ENCODE assay signal across 8 mouse cellular contexts in the genomic region with DNA sequence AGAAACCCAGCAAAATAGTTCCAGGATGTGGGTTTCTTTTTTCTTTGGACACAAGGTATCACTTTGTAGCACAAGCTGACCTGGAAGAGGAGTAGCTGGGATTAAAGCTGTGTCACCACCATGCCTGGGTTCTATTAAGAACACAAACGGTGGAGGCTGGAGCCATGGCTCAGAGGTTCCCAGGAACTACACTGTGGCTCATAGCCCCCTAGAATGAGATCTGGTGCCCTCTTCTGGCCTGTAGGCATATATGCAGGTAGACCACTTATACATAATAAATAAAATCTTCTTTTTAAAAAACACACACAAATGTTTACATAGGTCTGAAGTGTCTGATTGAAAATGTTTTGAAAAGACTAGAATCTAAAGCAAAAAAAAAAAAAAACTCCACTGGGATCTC. TPM values are rescaled to one million over a fixed set of nuclear protein-coding genes. Genes with fewer than 3 reads are reported as not detected.
DNase-seq lines count a peak whose midpoint lies in the region; ATAC-seq and TF ChIP-seq lines count a peak whose summit lies in the region.
"Had no signal": no experiment of that assay in that cellular context is flagged by ENCODE, and none has a peak within 500 bp of the region (broad histone marks: within the 10 kb centered on the region; RNA-seq: fewer than 3 reads in every experiment).

No protein-coding gene starts in this region.

- H3K27me3 ChIP-seq in liver, embryonic 11.5 days (replicated peaks; ENCODE audit: control insufficient read depth, insufficient read depth, low read length): no peaks in the 10 kb centered on the region
- no peaks in the 10 kb centered on the region for H3K27me3 ChIP-seq in lung, embryonic 14.5 days (ENCODE audit: insufficient read depth, low read length)
- H3K27me3 ChIP-seq: heart, embryonic 15.5 days had no signal

- ATAC-seq in liver, embryonic 11.5 days (replicated peaks; ENCODE audit: low FRiP score): peak; percentile 44; the same call in 1 of the 2 replicates
- peak; percentile 61; the same call in 1 of the 2 replicates for ATAC-seq in lung, embryonic 14.5 days (ENCODE audit: insufficient read depth)

- H3K27ac ChIP-seq in liver, embryonic 11.5 days (ENCODE audit: low read depth, low read length): no peak overlapping the region
- H3K27ac ChIP-seq in lung, embryonic 14.5 days (ENCODE audit: low read depth): no peak overlapping the region
- H3K27ac ChIP-seq: heart, embryonic 15.5 days had no signal

- H3K9ac ChIP-seq in liver, embryonic 11.5 days (ENCODE audit: low read depth, low read length): no peak overlapping the region
- no peak overlapping the region for H3K9ac ChIP-seq in lung, embryonic 14.5 days
- H3K9ac ChIP-seq: heart, embryonic 15.5 days had no signal

- peak; percentile 77 for TF ChIP-seq CTCF in lung, embryonic 14.5 days (IDR thresholded peaks at IDR 0.05; ENCODE audit: low read depth)

- peaks cover 3% of the 10 kb centered on the region; the same call in 1 of the 2 replicates for H3K36me3 ChIP-seq in liver, embryonic 11.5 days (ENCODE audit: control insufficient read depth, insufficient read depth, low read length)
- peaks cover 25% of the 10 kb centered on the region for H3K36me3 ChIP-seq in lung, embryonic 14.5 days (ENCODE audit: insufficient read depth)

- DNase-seq in liver, embryonic 11.5 days (ENCODE audit: low spot score): no peak
- DNase-seq in liver (no peak), NIH3T3 (ENCODE audit: low read depth) (peak; percentile 85)
- peak; percentile 60 to 62 for DNase-seq in cerebellum, postnatal 14 days
- peak; percentile 49 for DNase-seq in heart, postnatal 4 days
- DNase-seq in lung, embryonic 14.5 days: peak; percentile 85
- DNase-seq in retina, postnatal 7 days (ENCODE audit: low read depth, low spot score): peak; percentile 28

- H3K4me2 ChIP-seq in liver, embryonic 11.5 days: no peak overlapping the region
- no peak overlapping the region for H3K4me2 ChIP-seq in lung, embryonic 14.5 days
- H3K4me2 ChIP-seq: heart, embryonic 15.5 days had no signal

- 14% methylated on average over 1 of the region's 1 CpGs for WGBS in liver, embryonic 11.5 days
- WGBS in lung, embryonic 14.5 days: 3% methylated on average over 1 of the region's 1 CpGs

- H3K4me1 ChIP-seq in liver, embryonic 11.5 days (replicated peaks; ENCODE audit: control insufficient read depth, insufficient read depth, low read length): no peaks in the 10 kb centered on the region; the same call in 1 of the 2 replicates
- H3K4me1 ChIP-seq in lung, embryonic 14.5 days (ENCODE audit: insufficient read depth): no peaks in the 10 kb centered on the region
- H3K4me1 ChIP-seq: heart, embryonic 15.5 days had no signal

- H3K9me3 ChIP-seq in liver, embryonic 11.5 days (ENCODE audit: control insufficient read depth, low read length): no peaks in the 10 kb centered on the region
- H3K9me3 ChIP-seq in lung, embryonic 14.5 days (ENCODE audit: low read depth, low read length): no peaks in the 10 kb centered on the region
- H3K9me3 ChIP-seq: heart, embryonic 15.5 days had no signal

- no peak overlapping the region for H3K4me3 ChIP-seq in liver, embryonic 11.5 days (ENCODE audit: low read depth, low read length)
- H3K4me3 ChIP-seq in lung, embryonic 14.5 days (ENCODE audit: low read depth, low read length): no peak overlapping the region
- H3K4me3 ChIP-seq: heart, embryonic 15.5 days had no signal

RNA-seq across cellular contexts. Expression of a gene that starts 33.9 kb away (rescaled TPM):
- polyA plus RNA-seq in liver, embryonic 11.5 days (2014; fragmentation: Nextera tagmentation; extraction: Ambion mirVana): 12.1 and 14.7 TPM in 2 replicates
- 10 to 100 TPM; 24.9 to 25.8 TPM for total RNA-seq in heart, postnatal 4 days (2021)
- 21.2 and 27.0 TPM in 2 replicates for polyA plus RNA-seq in lung, embryonic 14.5 days (2014; fragmentation: Nextera tagmentation; extraction: Ambion mirVana)

RNA-seq across cellular contexts. Expression of a gene that starts 56.5 kb away (rescaled TPM):
- polyA plus RNA-seq in liver, embryonic 11.5 days (2014; fragmentation: Nextera tagmentation; extraction: Ambion mirVana): 64.4 and 72.4 TPM in 2 replicates
- total RNA-seq in heart, postnatal 4 days (2021): 100 to 1,000 TPM; 267 to 274 TPM
- polyA plus RNA-seq in lung, embryonic 14.5 days (2014; fragmentation: Nextera tagmentation; extraction: Ambion mirVana): 154 and 172 TPM in 2 replicates

Comparison
In these comparisons a context has a peak if more than half of its experiments do, and no peak if none do; other contexts are left out.
1. DNase-seq: peak in NIH3T3 (single experiment), cerebellum, postnatal 14 days (2 of 2), heart, postnatal 4 days (single experiment), lung, embryonic 14.5 days (single experiment) and retina, postnatal 7 days (single experiment); none in liver, embryonic 11.5 days (single experiment) and liver (single experiment).